Mouse (Mus musculus): ENCODE measurements around the gene Tns2.

Gene Tns2

GRCm38 (mm10) chr15:102107689-102108573 is 7.7 kb downstream of the Tns2 start:
- in situ Hi-C loops (cut with MboI, MseI) = no loop called here

- in situ Hi-C loops (cut with MboI, MseI) = no loop called here
Observed at GRCm38 (mm10) chr15:102108651-102109525, 8.7 kb downstream of the Tns2 start.

GRCm38 (mm10) chr15:102110271-102110670 is 10.1 kb downstream of the Tns2 start:
- in situ Hi-C loops (cut with MboI, MseI) = no loop called here

- in situ Hi-C loops (cut with MboI, MseI) = no loop called here
Observed at GRCm38 (mm10) chr15:102110701-102111494, 10.7 kb downstream of the Tns2 start.

- in situ Hi-C loops (cut with MboI, MseI) = no loop called here
Observed at GRCm38 (mm10) chr15:102111495-102111829, 11.2 kb downstream of the Tns2 start.

- in situ Hi-C loops (cut with MboI, MseI) = no loop called here
Observed at GRCm38 (mm10) chr15:102112181-102112580, 12.0 kb downstream of the Tns2 start.

GRCm38 (mm10) chr15:102112827-102113226 is 12.6 kb downstream of the Tns2 start:
- in situ Hi-C loops (cut with MboI, MseI) = no loop called here

GRCm38 (mm10) chr15:102113674-102114073 is 13.5 kb downstream of the Tns2 start:
- in situ Hi-C loops (cut with MboI, MseI) = no loop called here

- in situ Hi-C loops (cut with MboI, MseI) = no loop called here
Observed at GRCm38 (mm10) chr15:102114651-102115260, 14.5 kb downstream of the Tns2 start.

- in situ Hi-C loops (cut with MboI, MseI) = no loop called here
Observed at GRCm38 (mm10) chr15:102115731-102116231, 15.6 kb downstream of the Tns2 start.

GRCm38 (mm10) chr15:102116753-102117415 is 16.7 kb downstream of the Tns2 start:
- in situ Hi-C loops (cut with MboI, MseI) = no loop called here

GRCm38 (mm10) chr15:102117461-102118443 is 17.5 kb downstream of the Tns2 start:
- in situ Hi-C loops (cut with MboI, MseI) = no loop called here

- in situ Hi-C loops (cut with MboI, MseI) = no loop called here
Observed at GRCm38 (mm10) chr15:102118591-102118990, 18.4 kb downstream of the Tns2 start.

GRCm38 (mm10) chr15:102119121-102119830 is 19.1 kb downstream of the Tns2 start:
- in situ Hi-C loops (cut with MboI, MseI) = no loop called here

- in situ Hi-C loops (cut with MboI, MseI) = no loop called here
Observed at GRCm38 (mm10) chr15:102119831-102120170, 19.6 kb downstream of the Tns2 start.

- in situ Hi-C loops (cut with MboI, MseI) = no loop called here
Observed at GRCm38 (mm10) chr15:102120530-102120929, 20.3 kb downstream of the Tns2 start.

GRCm38 (mm10) chr15:102126303-102126702 is 26.1 kb downstream of the Tns2 start:
- in situ Hi-C loops (cut with MboI, MseI) = no loop called here

- in situ Hi-C loops (cut with MboI, MseI) = no loop called here
Observed at GRCm38 (mm10) chr15:102133314-102133713, 33.1 kb downstream of the Tns2 start.

- in situ Hi-C loops (cut with MboI, MseI) = no loop called here
Observed at GRCm38 (mm10) chr15:102134709-102135108, 34.5 kb downstream of the Tns2 start.

Data from T-helper 17 cell (primary cell).